Mouse (Mus musculus): ENCODE measurements around the gene Pnmal2. TPM values are rescaled to one million over a fixed set of nuclear protein-coding genes. Genes with fewer than 3 reads are reported as not detected.
A peak's percentile ranks its signal among the peaks of the same experiment; 100 is the strongest.

The Pnmal2 gene
- under 1 TPM in 1 of 26 experiments, not detected in 25; 0.44 TPM for total RNA-seq (2018; cell fraction: chromatin; rRNA removed)
- not detected for total RNA-seq (2018; cell fraction: cytosol; rRNA removed)
- total RNA-seq (2018; cell fraction: nucleus; rRNA removed) = not detected
- not detected in 3 replicates for polyA plus RNA-seq (2018)

- Histone ChIP-seq H3K4me3 (ENCODE audit: inconsistent target) (no peak within 1 kb of the TSS), H3K27ac (no peak within 1 kb of the TSS), H3K36me3 (ENCODE audit: inconsistent target) (no peaks in the 10 kb centered on the region), H3K79me2 (ENCODE audit: inconsistent target) (no peaks in the 10 kb centered on the region)
- 27% methylated on average over 36 of the region's 36 CpGs for WGBS (ENCODE audit: missing documents)
Measured at GRCm38 (mm10) chr7:16944061-16944807, at the start of gene Pnmal2. Gene Pnmal2 (plus strand): TSS chr7:16944682.

GRCm38 (mm10) chr7:16895000-16895399 lies 49.5 kb upstream of the Pnmal2 start:
- WGBS (ENCODE audit: missing documents) = 3% methylated on average over 23 of the region's 24 CpGs
- Histone ChIP-seq H3K36me3 (ENCODE audit: inconsistent target) (no peaks in the 10 kb centered on the region), H3K27ac (no peak overlapping the region), H3K4me3 (ENCODE audit: inconsistent target) (no peak overlapping the region), H3K79me2 (ENCODE audit: inconsistent target) (no peaks in the 10 kb centered on the region)

GRCm38 (mm10) chr7:16895511-16895910 lies 49.0 kb upstream of the Pnmal2 start:
- Histone ChIP-seq H3K79me2 (ENCODE audit: inconsistent target) (no peaks in the 10 kb centered on the region), H3K36me3 (ENCODE audit: inconsistent target) (no peaks in the 10 kb centered on the region), H3K4me3 (ENCODE audit: inconsistent target) (no peak overlapping the region), H3K27ac (no peak overlapping the region)
- WGBS (ENCODE audit: missing documents) = 48% methylated on average over 10 of the region's 10 CpGs

GRCm38 (mm10) chr7:16900526-16900925 lies 44.0 kb upstream of the Pnmal2 start:
- Histone ChIP-seq H3K79me2 (ENCODE audit: inconsistent target) (no peaks in the 10 kb centered on the region), H3K36me3 (ENCODE audit: inconsistent target) (no peaks in the 10 kb centered on the region), H3K4me3 (ENCODE audit: inconsistent target) (no peak overlapping the region), H3K27ac (0 out of 2 replicates have a peak overlapping the region, but pooled peaks have one; percentile 25)
- 64% methylated on average over 5 of the region's 5 CpGs for WGBS (ENCODE audit: missing documents)

- Histone ChIP-seq H3K79me2 (ENCODE audit: inconsistent target) (peaks cover 22% of the 10 kb centered on the region), H3K27ac (peak overlapping the region; percentile 22), H3K4me3 (ENCODE audit: inconsistent target) (no peak overlapping the region), H3K36me3 (ENCODE audit: inconsistent target) (no peaks in the 10 kb centered on the region)
- WGBS (ENCODE audit: missing documents) = 21% methylated on average over 2 of the region's 2 CpGs
Measured at GRCm38 (mm10) chr7:16903439-16903955, 41.0 kb upstream of the Pnmal2 start.

- Histone ChIP-seq H3K27ac (peak overlapping the region; percentile 22; the same call in 1 of the 2 replicates), H3K4me3 (ENCODE audit: inconsistent target) (no peak overlapping the region), H3K36me3 (ENCODE audit: inconsistent target) (no peaks in the 10 kb centered on the region), H3K79me2 (ENCODE audit: inconsistent target) (peaks cover 29% of the 10 kb centered on the region)
- WGBS (ENCODE audit: missing documents) = 56% methylated on average over 9 of the region's 10 CpGs
Measured at GRCm38 (mm10) chr7:16904120-16904675, 40.3 kb upstream of the Pnmal2 start.

- WGBS (ENCODE audit: missing documents) = 86% methylated on average over 9 of the region's 9 CpGs
- Histone ChIP-seq H3K79me2 (ENCODE audit: inconsistent target) (peaks cover 30% of the 10 kb centered on the region), H3K4me3 (ENCODE audit: inconsistent target) (no peak overlapping the region), H3K27ac (peak overlapping the region; percentile 57), H3K36me3 (ENCODE audit: inconsistent target) (no peaks in the 10 kb centered on the region)
Measured at GRCm38 (mm10) chr7:16905491-16906021, 38.9 kb upstream of the Pnmal2 start.

- 10% methylated on average over 5 of the region's 6 CpGs for WGBS (ENCODE audit: missing documents)
- H3K36me3 ChIP-seq (ENCODE audit: inconsistent target) = no peaks in the 10 kb centered on the region
- H3K4me3 ChIP-seq (ENCODE audit: inconsistent target) = peak within 1 kb of the TSS; percentile 20; the same call in 1 of the 2 replicates
- peaks cover 30% of the 10 kb centered on the region for H3K79me2 ChIP-seq (ENCODE audit: inconsistent target)
- H3K27ac ChIP-seq = peak within 1 kb of the TSS; percentile 78
Measured at GRCm38 (mm10) chr7:16906281-16906680, 38.2 kb upstream of the Pnmal2 start, which contains the start of gene Ptgir. Gene Ptgir (plus strand): TSS chr7:16906490.

- Histone ChIP-seq H3K4me3 (ENCODE audit: inconsistent target) (peak overlapping the region; percentile 20; the same call in 1 of the 2 replicates), H3K36me3 (ENCODE audit: inconsistent target) (no peaks in the 10 kb centered on the region), H3K27ac (peak overlapping the region; percentile 78), H3K79me2 (ENCODE audit: inconsistent target) (peaks cover 30% of the 10 kb centered on the region)
- 90% methylated on average over 41 of the region's 41 CpGs for WGBS (ENCODE audit: missing documents)
Measured at GRCm38 (mm10) chr7:16906889-16907559, 37.5 kb upstream of the Pnmal2 start.

- 34% methylated on average over 7 of the region's 7 CpGs for WGBS (ENCODE audit: missing documents)
- Histone ChIP-seq H3K4me3 (ENCODE audit: inconsistent target) (peak overlapping the region; percentile 20), H3K36me3 (ENCODE audit: inconsistent target) (no peaks in the 10 kb centered on the region), H3K79me2 (ENCODE audit: inconsistent target) (peaks cover 30% of the 10 kb centered on the region), H3K27ac (peak overlapping the region; percentile 78)
Measured at GRCm38 (mm10) chr7:16907842-16908241, 36.6 kb upstream of the Pnmal2 start.

- peak overlapping the region; percentile 20 for H3K4me3 ChIP-seq (ENCODE audit: inconsistent target)
Measured at GRCm38 (mm10) chr7:16908367-16908766, 36.1 kb upstream of the Pnmal2 start.

GRCm38 (mm10) chr7:16908859-16909258 lies 35.6 kb upstream of the Pnmal2 start:
- H3K36me3 ChIP-seq (ENCODE audit: inconsistent target) = no peaks in the 10 kb centered on the region
- H3K27ac ChIP-seq = peak overlapping the region; percentile 78
- 54% methylated on average over 11 of the region's 11 CpGs for WGBS (ENCODE audit: missing documents)
- H3K4me3 ChIP-seq (ENCODE audit: inconsistent target) = peak overlapping the region; percentile 20
- peaks cover 30% of the 10 kb centered on the region for H3K79me2 ChIP-seq (ENCODE audit: inconsistent target)

More at GRCm38 (mm10) chr7:16908367-16908766, 36.1 kb upstream of the Pnmal2 start:
- H3K36me3 ChIP-seq (ENCODE audit: inconsistent target) = no peaks in the 10 kb centered on the region
- H3K79me2 ChIP-seq (ENCODE audit: inconsistent target) = peaks cover 30% of the 10 kb centered on the region
- peak overlapping the region; percentile 78 for H3K27ac ChIP-seq
- WGBS (ENCODE audit: missing documents) = 13% methylated on average over 11 of the region's 11 CpGs

- under 1% methylated on average over 10 of the region's 10 CpGs for WGBS (ENCODE audit: missing documents)
Measured at GRCm38 (mm10) chr7:16909909-16910308, 34.6 kb upstream of the Pnmal2 start.

GRCm38 (mm10) chr7:16911904-16912303 lies 32.6 kb upstream of the Pnmal2 start:
- H3K36me3 ChIP-seq (ENCODE audit: inconsistent target) = peaks cover 16% of the 10 kb centered on the region
- H3K4me3 ChIP-seq (ENCODE audit: inconsistent target) = no peak overlapping the region
- 64% methylated on average over 3 of the region's 3 CpGs for WGBS (ENCODE audit: missing documents)
- peaks cover 24% of the 10 kb centered on the region for H3K79me2 ChIP-seq (ENCODE audit: inconsistent target)
- no peak overlapping the region for H3K27ac ChIP-seq

More at GRCm38 (mm10) chr7:16909909-16910308, 34.6 kb upstream of the Pnmal2 start:
- H3K36me3 ChIP-seq (ENCODE audit: inconsistent target) = peaks cover 3% of the 10 kb centered on the region; the same call in 1 of the 2 replicates
- peaks cover 30% of the 10 kb centered on the region for H3K79me2 ChIP-seq (ENCODE audit: inconsistent target)
- H3K27ac ChIP-seq = peak overlapping the region; percentile 78
- peak overlapping the region; percentile 20 for H3K4me3 ChIP-seq (ENCODE audit: inconsistent target)
